Mouse (Mus musculus) urinary bladder, adult 18-20 months (tissue): ENCODE measurements at regions not wholly inside any gene's neighbourhood (a gene's known extent, or its start where the extent isn't known, plus 50 kb on each side); places are given as distances from the start of the nearest gene placed in this dataset.
"Not testable (repeated sequence)": the region's sequence is repeated elsewhere in the genome, so short reads cannot be mapped to it uniquely, and the experiment has no call there.

Experiments used
- DNase-seq, 2 experiments: peaks; one replicate each; pipeline ENCODE4 v3.0.0; 2022; ENCODE audit warnings: low spot score in 2 of 2, mixed read lengths in 2 of 2

DNA sequence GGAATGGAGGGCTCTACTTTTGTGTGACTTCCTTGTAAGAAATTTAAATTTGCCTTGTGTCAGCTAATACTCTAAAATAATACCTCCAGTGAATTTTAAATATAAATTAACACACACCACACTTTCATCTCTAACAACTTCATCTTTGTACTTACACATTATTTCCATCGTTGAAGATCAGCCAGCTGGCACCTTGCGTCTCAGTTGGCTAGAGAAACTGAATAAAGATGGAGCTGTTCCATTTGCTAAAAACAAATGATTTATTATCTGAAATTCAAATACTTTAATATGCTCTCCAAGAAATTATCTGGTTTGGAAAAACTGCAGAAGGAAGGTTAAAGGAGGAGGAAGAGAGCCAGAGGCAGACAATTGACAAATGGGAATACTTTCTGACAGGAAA, 122.0 kb upstream of the Gm11096 start:
- no peak for DNase-seq

DNA sequence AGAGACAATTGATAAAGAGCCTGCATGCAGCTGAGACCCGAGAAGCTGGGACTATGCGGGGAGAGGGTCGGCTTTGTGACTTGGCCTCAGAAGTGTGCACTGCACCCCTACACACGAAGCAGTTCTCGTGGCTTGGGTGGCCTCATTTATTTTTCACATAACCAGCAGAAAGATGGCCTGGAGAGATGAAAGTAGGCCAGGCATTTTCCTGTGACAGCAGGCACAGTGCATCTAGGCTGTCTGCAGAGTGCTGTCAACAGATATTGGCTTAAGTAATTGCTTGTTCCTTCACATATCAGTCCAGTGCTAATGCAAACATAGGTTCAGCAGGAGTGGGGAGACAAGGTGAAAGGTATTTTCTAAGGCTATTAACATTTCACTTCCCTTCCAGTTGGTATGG, 124.9 kb upstream of the Gm11096 start:
- no peak for DNase-seq

DNA sequence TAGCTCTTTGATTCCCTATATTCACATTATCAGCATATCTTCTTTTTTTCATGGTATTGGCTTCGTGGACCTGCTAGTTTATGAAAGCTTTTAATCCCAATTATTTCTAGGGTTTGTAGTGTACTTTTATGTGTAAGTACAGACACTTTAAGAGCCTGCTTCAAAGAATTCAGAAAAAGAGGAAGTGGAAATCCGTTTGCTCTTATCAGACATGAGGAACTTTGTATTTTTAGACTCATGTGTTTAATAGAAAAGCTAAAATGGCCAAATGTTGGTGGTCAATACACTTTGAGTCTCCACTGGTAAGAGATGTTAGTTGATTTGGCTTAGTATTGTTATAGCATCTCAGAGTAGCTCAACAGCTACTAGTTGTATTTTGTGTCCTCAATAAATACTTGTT, 135.7 kb upstream of the Gm11096 start:
- DNase-seq: no peak

GRCm38 (mm10) chr17:81304574-81304973, 137.0 kb upstream of the Gm11096 start:
- no peak for DNase-seq

- no peak for DNase-seq
Observed at GRCm38 (mm10) chr17:81302490-81302889, 139.1 kb upstream of the Gm11096 start.

DNA sequence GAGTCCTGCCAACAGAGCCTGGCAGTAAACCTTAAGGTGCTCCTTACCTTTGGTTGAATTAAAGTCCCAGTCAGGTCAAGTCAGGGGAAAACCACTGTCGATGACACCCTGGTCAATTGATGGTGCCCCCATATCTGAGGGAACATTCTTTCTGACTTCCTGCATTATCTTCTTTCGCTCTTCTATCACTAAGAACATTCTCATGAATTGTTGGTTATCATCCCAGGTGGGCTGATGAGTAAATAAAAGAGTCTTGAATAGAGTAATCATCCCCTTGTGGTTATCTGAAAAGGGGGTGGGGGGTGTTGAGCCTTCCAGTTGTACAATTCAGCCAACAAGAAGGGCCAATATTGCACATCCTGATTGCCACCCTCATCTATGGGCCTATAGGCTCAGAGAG, 149.7 kb upstream of the Gm11096 start:
- no peak for DNase-seq

DNA sequence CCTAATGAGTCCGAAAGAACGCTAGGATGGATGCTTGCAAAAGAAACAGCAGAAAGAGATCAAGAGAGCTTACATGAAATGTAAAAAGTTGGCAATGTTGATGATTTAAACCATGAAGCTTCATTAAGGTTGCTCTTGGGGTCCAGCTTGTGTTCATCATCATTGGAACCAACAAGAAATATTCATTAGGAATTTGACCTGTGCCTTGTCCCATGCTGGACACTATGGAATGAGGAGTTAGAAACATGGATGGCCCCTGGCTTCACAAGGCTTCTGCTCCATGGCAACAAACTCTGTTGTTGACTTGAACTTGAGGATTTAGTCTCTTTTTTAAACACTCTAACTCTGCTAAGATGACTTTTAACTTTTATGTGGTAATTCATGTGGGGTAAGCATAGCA, 159.0 kb upstream of the Gm11096 start:
- no peak for DNase-seq

GRCm38 (mm10) chr17:81270235-81270634, 171.3 kb upstream of the Gm11096 start:
- no peak for DNase-seq

DNA sequence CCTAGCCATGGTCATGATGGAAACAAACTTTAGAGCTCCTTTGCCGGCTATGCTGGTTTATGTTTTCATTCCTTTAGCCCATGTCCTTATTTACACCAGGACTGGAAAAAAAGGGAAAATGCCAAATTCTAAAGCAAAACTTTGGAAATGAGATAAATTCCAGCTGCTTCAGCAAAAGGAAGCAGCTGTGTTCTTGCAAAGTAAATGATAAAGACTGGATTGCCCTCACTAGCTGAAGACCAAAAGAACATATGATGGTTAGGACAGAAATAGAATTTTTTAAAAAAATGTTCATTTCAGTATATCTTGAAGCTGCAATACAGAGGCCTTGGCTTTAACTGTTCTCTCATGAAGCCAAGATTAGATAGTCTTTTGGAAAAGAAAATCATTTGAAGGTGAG, 179.6 kb upstream of the Gm11096 start:
- DNase-seq: no peak

DNA sequence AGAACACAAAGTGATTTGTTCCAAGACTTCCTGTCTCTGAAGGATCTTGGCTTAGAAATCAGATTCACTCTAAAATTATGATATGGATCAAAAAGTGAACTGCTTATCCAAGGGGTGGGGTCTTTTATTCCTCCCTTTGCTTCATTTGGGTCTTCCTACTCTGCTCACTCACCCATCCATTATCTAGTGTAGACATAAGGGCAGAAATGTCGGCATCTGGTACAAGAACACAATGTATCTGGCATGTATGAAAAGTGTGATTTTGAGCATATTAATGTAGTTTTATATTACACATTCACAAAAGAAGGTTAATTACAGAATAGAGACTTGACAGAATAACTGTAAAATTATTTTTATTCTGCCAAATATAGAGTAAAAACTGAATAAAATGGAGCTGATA, 181.5 kb upstream of the Gm11096 start:
- no peak for DNase-seq

DNA sequence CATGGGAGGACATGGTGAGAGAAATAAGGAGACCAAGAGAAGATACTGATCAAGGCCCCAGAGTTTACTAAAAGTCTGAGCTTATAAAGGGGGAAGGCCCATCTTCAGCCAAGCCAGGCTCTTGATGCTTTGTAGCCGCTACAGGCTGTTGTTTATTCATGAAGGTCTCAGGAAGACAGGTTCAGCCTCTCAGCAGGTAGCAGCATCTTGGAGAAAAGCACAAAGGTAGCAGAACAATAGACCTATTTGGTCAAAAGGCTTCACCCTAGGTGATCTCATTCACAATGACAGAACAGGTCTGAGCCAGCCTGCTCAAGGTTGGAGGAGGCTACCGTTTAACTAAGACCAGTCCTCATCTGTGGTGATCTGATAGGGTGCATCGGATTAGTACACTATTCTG, 185.5 kb upstream of the Gm11096 start:
- no peak for DNase-seq

GRCm38 (mm10) chr17:81250748-81251147, 185.9 kb upstream of the Thumpd2 start:
- no peak for DNase-seq

DNA sequence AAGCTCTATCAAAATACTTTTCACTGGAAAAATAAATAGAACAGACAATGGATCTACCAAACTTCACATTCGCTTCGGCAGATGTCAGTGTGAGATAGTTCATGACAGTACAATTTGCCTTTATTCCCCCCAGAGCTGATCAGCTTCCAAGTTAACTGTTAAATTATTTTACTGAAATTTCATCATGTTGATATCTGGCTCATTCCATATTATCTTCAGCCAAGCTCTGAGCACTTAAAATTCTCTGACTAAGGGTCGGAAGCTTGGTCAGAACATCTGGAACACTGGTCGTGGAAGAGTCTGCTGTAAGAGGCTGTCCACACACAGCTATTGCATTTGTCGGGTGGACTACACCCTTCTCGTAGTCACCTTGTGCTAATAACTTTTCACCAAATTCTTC, 181.3 kb upstream of the Thumpd2 start:
- DNase-seq: no peak

DNA sequence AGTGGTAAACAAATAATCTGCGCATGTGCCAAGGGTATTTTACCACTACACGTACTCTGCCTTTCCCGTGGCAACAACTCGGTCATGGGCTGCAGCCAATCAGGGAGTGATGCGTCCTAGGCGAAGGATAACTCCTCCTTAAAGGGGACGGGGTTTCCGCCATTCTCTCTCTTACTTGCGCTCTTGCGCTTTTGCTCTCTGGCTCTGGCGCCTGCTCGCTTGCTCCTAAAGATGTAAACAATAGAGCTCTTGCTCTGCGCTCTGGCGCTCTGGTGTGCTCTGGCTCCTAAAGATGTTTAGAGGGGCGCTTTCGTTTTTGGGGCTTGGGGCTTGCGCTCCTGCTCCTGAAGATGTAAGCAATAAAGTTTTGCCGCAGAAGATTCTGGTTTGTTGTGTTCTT, 166.9 kb upstream of the Thumpd2 start:
- not testable (repeated sequence) for DNase-seq

- no peak for DNase-seq
Observed at GRCm38 (mm10) chr17:81225281-81225680, 160.4 kb upstream of the Thumpd2 start.

GRCm38 (mm10) chr17:81221436-81221835, 156.6 kb upstream of the Thumpd2 start:
- no peak for DNase-seq

GRCm38 (mm10) chr17:81214844-81215243, 150.0 kb upstream of the Thumpd2 start:
- DNase-seq: no peak

GRCm38 (mm10) chr17:81212043-81212442, 147.2 kb upstream of the Thumpd2 start:
- no peak for DNase-seq

- DNase-seq: no peak
Observed at GRCm38 (mm10) chr17:81210389-81210788, 145.5 kb upstream of the Thumpd2 start.

- DNase-seq: no peak
Observed at GRCm38 (mm10) chr17:81209323-81209722, 144.4 kb upstream of the Thumpd2 start.

DNA sequence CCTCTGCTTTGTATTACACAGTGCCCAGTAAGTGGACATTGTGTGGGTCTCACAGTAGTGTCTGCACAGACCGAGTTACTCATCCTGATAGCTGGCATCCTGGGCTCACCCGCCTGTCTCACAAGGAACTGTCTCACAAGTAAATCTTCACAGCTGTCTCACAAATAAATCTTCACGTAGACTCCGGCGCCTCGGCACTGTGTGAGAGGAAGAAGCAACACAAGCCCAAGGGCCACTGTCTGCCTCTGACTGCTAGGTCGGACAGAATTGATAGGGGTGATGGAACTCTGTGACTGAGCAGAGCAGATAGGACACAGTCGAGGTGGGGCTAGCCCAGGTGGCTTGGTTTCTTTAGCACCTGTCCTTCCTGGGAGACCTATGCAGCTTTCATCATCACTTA, 136.2 kb upstream of the Thumpd2 start:
- DNase-seq: no peak

- no peak for DNase-seq
Observed at GRCm38 (mm10) chr17:81194006-81194405, 129.1 kb upstream of the Thumpd2 start.

DNA sequence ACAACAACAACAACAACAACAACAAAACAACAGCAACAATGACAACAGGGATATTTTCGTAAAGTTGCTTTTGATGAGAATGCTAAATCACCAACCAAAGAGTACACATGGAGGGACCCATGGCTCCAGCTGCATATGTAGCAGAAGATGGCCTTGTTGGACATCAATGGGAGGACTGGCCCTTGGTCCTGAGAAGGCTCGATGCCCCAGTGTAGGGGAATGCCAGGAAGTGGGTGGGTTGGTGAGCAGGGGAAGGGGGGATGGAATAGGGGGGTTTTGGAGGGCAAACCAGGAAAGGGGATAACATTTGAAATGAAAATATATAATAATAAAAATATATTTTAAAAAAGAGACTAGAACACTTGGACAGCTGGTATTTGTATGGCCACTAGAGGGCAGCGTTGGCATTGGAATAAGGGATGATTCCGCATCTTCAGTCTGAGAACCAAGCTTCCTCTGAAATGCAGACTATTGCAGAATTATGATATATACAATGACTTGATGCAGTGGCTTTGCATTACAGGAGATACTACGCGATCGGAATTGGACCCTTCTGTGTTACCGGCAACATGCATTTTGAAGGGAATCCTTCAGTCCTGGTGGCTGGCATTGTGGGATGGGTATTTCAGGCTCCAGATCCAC, 128.5 kb upstream of the Thumpd2 start:
- peak; percentile 29 to 41 for DNase-seq

DNA sequence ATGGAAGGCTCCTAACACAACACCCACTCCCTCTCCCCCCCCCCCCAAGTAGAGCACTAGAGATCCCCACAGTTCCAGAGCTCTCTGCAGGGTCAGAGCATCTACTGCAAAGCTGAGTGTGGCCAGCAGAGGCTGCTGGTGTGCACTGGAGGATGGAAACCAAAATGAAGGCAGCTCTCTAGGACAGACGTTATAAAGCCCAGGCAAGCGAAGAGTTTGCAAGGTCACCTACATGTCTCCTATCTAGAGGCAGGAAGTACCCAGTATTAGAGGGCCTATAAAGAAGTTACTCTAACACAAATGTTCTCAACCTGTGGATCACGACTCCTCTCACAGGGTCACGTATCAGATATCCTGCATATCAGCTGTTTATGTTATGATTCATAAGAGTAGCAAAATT, 125.1 kb upstream of the Thumpd2 start:
- peak in 1 of 2 experiments; percentile 18 for DNase-seq
